Mouse (Mus musculus) thymus, postnatal 14 days (tissue): ENCODE measurements at regions not wholly inside any gene's neighbourhood (a gene's known extent, or its start where the extent isn't known, plus 50 kb on each side); places are given as distances from the start of the nearest gene placed in this dataset.
A peak's percentile ranks its signal among the peaks of the same experiment; 100 is the strongest.

Experiments
- DNase-seq: peaks from one replicate; pipeline ENCODE4 v3.0.0; 2021

GRCm38 (mm10) chr6:127207308-127207707, 55.3 kb upstream of the Ccnd2 start:
- no peak for DNase-seq

DNA sequence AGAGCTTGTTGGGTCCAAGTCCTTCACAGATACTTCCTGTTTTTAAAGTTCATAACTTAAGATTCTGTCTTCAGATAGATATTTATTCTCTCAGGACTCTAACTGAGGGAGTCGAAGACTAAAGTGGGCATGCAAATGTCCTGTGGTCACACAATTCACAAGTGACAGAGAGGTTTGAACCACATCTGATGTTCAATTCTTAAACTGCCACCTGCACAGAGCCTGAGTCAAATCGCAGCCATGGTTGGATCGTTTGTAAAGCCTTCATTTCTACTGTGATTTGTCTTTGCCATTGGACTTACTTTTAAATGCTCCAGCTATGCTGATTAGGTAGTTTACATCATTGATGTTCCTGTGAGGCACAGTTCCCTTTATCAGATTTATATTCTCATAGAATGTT, 61.4 kb upstream of the Ccnd2 start:
- no peak for DNase-seq

GRCm38 (mm10) chr6:127215915-127216314, 63.9 kb upstream of the Ccnd2 start:
- DNase-seq = no peak

GRCm38 (mm10) chr6:127218634-127219445, 66.8 kb upstream of the Ccnd2 start:
- DNase-seq = no peak

- no peak for DNase-seq
Observed at GRCm38 (mm10) chr6:127219446-127219802, 67.4 kb upstream of the Ccnd2 start.

- no peak for DNase-seq
Observed at GRCm38 (mm10) chr6:127226242-127226983, 74.4 kb upstream of the Ccnd2 start.

- DNase-seq = no peak
Observed at GRCm38 (mm10) chr6:127236510-127237109, 84.6 kb upstream of the Ccnd2 start.

DNA sequence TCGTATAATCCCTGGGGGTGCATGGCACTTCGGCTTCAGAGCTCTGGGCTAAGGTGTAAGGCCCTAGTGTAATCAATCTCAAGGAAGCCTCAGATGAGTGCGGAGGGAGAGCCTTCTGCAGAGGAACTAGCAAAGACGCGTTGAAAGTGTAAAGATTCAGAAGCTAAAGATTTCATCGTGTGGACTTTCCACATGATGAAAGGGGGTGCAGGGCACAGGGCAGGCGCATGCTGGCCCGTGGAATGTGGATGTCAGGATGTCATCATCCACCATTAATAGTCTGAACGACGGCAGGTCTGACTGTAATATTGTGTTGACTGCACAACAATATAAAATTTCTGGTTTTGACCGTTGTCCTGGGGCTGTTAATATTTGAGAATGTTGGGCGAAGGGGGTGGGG, 85.2 kb upstream of the Ccnd2 start:
- no peak for DNase-seq

DNA sequence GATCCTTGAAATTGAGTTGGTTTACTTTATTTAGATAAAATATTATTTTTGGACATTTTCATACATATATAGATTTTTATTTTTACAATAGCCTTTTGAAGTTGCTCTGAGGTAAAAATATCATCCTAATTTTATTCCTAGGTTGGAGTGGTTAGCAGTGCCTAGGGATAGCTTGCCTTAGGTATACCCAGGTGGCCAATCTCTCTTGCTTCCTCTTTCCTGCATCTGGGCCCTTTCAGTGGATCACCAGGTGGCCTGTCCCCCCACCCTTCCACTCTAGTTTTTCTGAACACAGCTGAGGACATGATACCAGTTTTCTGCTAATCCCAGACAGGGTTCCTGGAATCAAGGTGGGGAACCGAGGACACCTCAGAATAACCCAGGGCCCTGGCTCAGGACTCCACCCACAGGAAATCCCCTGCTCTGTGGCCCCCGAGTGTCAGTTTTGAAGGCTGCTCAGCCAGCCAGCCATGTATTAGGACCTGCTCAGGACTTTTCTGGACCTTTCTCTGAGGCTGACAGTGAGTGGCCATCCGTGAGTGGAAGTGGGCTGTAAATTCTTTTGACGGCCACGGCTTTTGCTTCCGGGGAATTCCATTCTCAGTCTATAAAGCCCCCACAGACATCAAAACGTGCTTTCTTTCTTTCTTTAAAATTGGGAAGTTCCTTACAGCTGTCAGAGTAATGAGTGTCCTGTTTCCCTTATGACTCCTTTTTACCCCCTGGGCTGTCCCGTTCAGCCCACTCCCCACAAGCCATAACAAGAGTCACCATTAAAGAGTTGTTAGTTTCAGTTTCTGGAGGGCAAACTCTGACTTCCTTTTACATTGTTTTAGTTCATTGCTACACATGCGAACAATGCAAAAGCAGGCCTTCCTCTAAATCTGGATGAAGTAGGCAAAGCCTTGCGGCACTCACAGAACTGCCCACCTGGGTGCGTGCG, 87.8 kb upstream of the Ccnd2 start:
- peak; percentile 64 for DNase-seq

- peak; percentile 42 for DNase-seq
Observed at GRCm38 (mm10) chr6:127240472-127241375, 88.7 kb upstream of the Ccnd2 start.

DNA sequence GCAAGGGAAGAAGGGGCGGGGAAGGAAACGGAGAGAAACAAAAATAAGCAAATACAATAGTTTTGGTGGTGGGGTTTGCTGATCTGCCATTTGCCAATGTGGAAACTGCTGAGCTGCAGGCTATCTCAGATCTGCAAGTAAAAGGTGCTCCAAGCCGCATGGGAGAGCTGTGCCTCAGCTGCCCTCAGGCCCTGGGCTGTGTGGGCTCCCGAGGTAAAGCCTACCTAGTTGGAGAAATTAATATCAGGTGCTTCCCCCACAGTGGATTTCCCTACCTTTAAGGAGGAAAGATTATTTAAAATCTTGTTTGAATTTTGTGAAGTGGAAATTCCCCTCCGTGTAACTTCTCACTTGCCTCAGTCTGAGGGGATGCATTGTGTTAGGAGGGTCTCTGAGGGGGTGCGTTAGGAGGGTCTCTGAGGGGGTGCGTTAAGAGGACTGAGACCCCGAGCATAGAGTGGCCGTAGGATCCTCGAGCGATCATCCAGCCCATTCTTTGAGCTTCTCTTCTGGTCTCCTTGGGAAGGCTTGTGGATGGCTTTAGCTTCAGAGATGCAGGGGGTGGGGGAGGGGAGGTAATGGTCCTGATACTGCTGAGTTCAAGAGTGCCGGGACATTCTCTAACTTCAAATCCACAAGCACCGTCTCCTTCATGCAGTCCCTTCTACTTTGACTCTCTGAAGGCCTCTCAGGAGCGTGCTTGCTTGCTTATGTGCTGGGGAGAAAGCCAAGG, 89.9 kb upstream of the Ccnd2 start:
- DNase-seq = no peak

- DNase-seq = no peak
Observed at GRCm38 (mm10) chr6:127243032-127243431, 91.0 kb upstream of the Ccnd2 start.

- peak; percentile 77 for DNase-seq
Observed at GRCm38 (mm10) chr6:127245814-127246440, 93.9 kb upstream of the Ccnd2 start.

DNA sequence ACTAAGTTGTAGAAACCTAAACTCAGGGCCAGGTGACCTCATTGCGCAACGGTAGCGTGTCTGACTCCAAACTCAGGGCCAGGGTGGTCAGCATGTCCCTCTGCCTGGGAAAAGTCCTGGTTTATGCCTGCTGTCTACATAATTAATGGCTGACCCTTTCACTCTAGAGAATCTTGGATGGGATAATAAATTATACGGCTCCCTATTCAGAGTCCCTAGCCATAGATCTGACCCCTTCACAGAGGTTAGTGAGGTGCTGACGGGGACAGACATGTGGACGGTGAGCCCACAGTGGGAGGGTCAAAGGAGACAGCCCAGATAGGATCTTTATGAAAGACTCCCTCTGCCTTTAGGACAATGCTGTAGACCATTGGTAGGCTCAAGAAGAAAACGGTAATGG, 94.7 kb upstream of the Ccnd2 start:
- no peak for DNase-seq

GRCm38 (mm10) chr6:127247343-127247742, 95.3 kb upstream of the Ccnd2 start:
- DNase-seq = peak; percentile 11

- no peak for DNase-seq
Observed at GRCm38 (mm10) chr6:127250181-127250873, 98.3 kb upstream of the Ccnd2 start.

DNA sequence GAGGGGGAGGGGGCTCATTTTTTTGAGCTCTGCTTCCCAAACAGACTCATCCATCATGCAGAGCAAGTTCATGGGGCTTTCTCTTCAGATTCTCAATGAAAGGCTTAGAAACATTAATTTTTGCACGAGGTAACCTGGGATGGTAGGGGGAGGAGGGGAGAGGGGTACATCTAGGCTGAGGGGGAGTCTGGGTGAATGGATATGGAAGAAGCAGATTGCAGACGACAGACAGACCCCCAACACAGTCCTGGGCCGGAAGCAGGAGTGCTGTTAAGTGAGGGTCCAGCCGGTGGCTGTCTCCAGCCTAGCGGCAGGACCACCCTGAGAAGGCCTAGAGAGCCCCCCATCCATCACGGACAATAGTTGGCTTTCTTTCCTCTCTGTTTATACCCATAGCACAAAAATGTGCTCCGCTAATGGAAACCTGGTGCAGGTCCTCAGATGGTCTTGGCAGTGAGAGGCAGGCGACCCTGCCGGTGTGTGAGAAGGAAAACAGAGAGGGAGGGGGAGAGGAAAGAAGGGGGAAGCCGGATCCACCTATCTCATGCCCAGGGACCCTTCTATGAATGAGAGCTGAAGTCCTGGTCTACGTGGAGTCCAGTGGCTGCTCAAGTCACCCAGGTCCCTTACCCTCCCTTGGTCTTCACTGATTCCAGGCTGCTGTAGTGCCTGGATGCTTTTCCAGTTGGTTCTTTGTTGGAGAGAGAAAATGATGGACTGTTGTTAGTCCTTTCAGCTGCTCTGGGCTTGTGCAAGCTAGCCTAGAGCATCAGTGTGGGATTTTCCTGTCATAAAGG, 99.1 kb upstream of the Ccnd2 start:
- no peak for DNase-seq

GRCm38 (mm10) chr6:127251671-127251985, 99.6 kb upstream of the Ccnd2 start:
- DNase-seq = no peak
